Mouse (Mus musculus): ENCODE data around the gene Wars. TPM values are rescaled to one million over a fixed set of nuclear protein-coding genes. Genes with fewer than 3 reads are reported as not detected.

The Wars gene
- polyA plus RNA-seq, 2 experiments = 19.4 to 27.8 TPM

- no peaks in the 10 kb centered on the region for H3K36me3 ChIP-seq (replicated peaks; ENCODE audit: control insufficient read depth, insufficient read depth, low read depth)
- H3K27ac ChIP-seq = no peak overlapping the region
- no peaks in the 10 kb centered on the region; a peak in 1 of 4 replicates for H3K4me1 ChIP-seq (replicated peaks; ENCODE audit: control insufficient read depth in 2 of 2, insufficient read depth in 2 of 2, low read length in 1 of 2)
- ATAC-seq (ENCODE audit: insufficient read depth) (no peak), DNase-seq (ENCODE audit: low read depth in 3 of 3, low spot score in 3 of 3) (no peak)
- H3K27me3 ChIP-seq (ENCODE audit: control insufficient read depth, insufficient read depth, low read length) = no peaks in the 10 kb centered on the region
- no peak overlapping the region for H3K4me2 ChIP-seq (ENCODE audit: low read depth)
- TF ChIP-seq EP300 (IDR thresholded peaks at IDR 0.05; ENCODE audit: low read depth) (no peak), CTCF (IDR thresholded peaks at IDR 0.05; ENCODE audit: low read depth) (no peak)
- H3K9ac ChIP-seq (replicated peaks) = no peak overlapping the region
- 72% methylated on average over 9 of the region's 9 CpGs for WGBS (ENCODE audit: insufficient replicate concordance)
- H3K4me3 ChIP-seq (ENCODE audit: insufficient read depth in 1 of 2, low read depth in 2 of 2, low read length in 2 of 2) = no peak overlapping the region
- H3K9me3 ChIP-seq (ENCODE audit: control insufficient read depth, low read length) = no peaks in the 10 kb centered on the region
Measured at GRCm38 (mm10) chr12:108917509-108917908, 23.5 kb upstream of the Wars start.

- no peaks in the 10 kb centered on the region; a peak in 1 of 4 replicates for H3K4me1 ChIP-seq (replicated peaks; ENCODE audit: control insufficient read depth in 2 of 2, insufficient read depth in 2 of 2, low read length in 1 of 2)
- H3K27me3 ChIP-seq (ENCODE audit: control insufficient read depth, insufficient read depth, low read length) = no peaks in the 10 kb centered on the region
- H3K9ac ChIP-seq (replicated peaks) = no peak overlapping the region
- no peak for ATAC-seq (ENCODE audit: insufficient read depth)
- H3K4me2 ChIP-seq (ENCODE audit: low read depth) = no peak overlapping the region
- H3K9me3 ChIP-seq (ENCODE audit: control insufficient read depth, low read length) = no peaks in the 10 kb centered on the region
- no peak overlapping the region for H3K4me3 ChIP-seq (ENCODE audit: insufficient read depth in 1 of 2, low read depth in 2 of 2, low read length in 2 of 2)
- TF ChIP-seq EP300 (IDR thresholded peaks at IDR 0.05; ENCODE audit: low read depth) (no peak), CTCF (IDR thresholded peaks at IDR 0.05; ENCODE audit: low read depth) (no peak)
- no peaks in the 10 kb centered on the region for H3K36me3 ChIP-seq (replicated peaks; ENCODE audit: control insufficient read depth, insufficient read depth, low read depth)
- 72% methylated on average over 7 of the region's 7 CpGs for WGBS (ENCODE audit: insufficient replicate concordance)
- no peak overlapping the region for H3K27ac ChIP-seq
- no peak for DNase-seq (ENCODE audit: low read depth in 3 of 3, low spot score in 3 of 3)
Measured at GRCm38 (mm10) chr12:108916447-108917042, 22.6 kb upstream of the Wars start.

GRCm38 (mm10) chr12:108915893-108916292, 21.9 kb upstream of the Wars start:
- 58% methylated on average over 6 of the region's 6 CpGs for WGBS (ENCODE audit: insufficient replicate concordance)
- Histone ChIP-seq H3K4me1 (replicated peaks; ENCODE audit: control insufficient read depth in 2 of 2, insufficient read depth in 2 of 2, low read length in 1 of 2) (no peaks in the 10 kb centered on the region; a peak in 1 of 4 replicates), H3K4me3 (ENCODE audit: insufficient read depth in 1 of 2, low read depth in 2 of 2, low read length in 2 of 2) (no peak overlapping the region), H3K9ac (replicated peaks) (no peak overlapping the region), H3K9me3 (ENCODE audit: control insufficient read depth, low read length) (no peaks in the 10 kb centered on the region), H3K27me3 (ENCODE audit: control insufficient read depth, insufficient read depth, low read length) (no peaks in the 10 kb centered on the region), H3K4me2 (ENCODE audit: low read depth) (no peak overlapping the region), H3K27ac (no peak overlapping the region), H3K36me3 (replicated peaks; ENCODE audit: control insufficient read depth, insufficient read depth, low read depth) (no peaks in the 10 kb centered on the region)
- TF ChIP-seq EP300 (IDR thresholded peaks at IDR 0.05; ENCODE audit: low read depth) (no peak), CTCF (IDR thresholded peaks at IDR 0.05; ENCODE audit: low read depth) (no peak)
- no peak for ATAC-seq (ENCODE audit: insufficient read depth)
- no peak for DNase-seq (ENCODE audit: low read depth in 3 of 3, low spot score in 3 of 3)

- DNase-seq (ENCODE audit: low read depth in 3 of 3, low spot score in 3 of 3) (no peak), ATAC-seq (ENCODE audit: insufficient read depth) (no peak)
- WGBS (ENCODE audit: insufficient replicate concordance) = 51% methylated on average over 12 of the region's 12 CpGs
- H3K9me3 ChIP-seq (ENCODE audit: control insufficient read depth, low read length) = no peaks in the 10 kb centered on the region
- no peak overlapping the region for H3K27ac ChIP-seq
- no peaks in the 10 kb centered on the region; a peak in 1 of 4 replicates for H3K4me1 ChIP-seq (replicated peaks; ENCODE audit: control insufficient read depth in 2 of 2, insufficient read depth in 2 of 2, low read length in 1 of 2)
- no peak for TF ChIP-seq EP300 (IDR thresholded peaks at IDR 0.05; ENCODE audit: low read depth)
- TF ChIP-seq CTCF (IDR thresholded peaks at IDR 0.05; ENCODE audit: low read depth) = no peak
- H3K4me2 ChIP-seq (ENCODE audit: low read depth) = no peak overlapping the region
- no peaks in the 10 kb centered on the region for H3K36me3 ChIP-seq (replicated peaks; ENCODE audit: control insufficient read depth, insufficient read depth, low read depth)
- H3K9ac ChIP-seq (replicated peaks) = no peak overlapping the region
- no peaks in the 10 kb centered on the region for H3K27me3 ChIP-seq (ENCODE audit: control insufficient read depth, insufficient read depth, low read length)
- no peak overlapping the region for H3K4me3 ChIP-seq (ENCODE audit: insufficient read depth in 1 of 2, low read depth in 2 of 2, low read length in 2 of 2)
Measured at GRCm38 (mm10) chr12:108914709-108915340, 20.9 kb upstream of the Wars start.

- no peak overlapping the region for H3K4me2 ChIP-seq (ENCODE audit: low read depth)
- H3K4me3 ChIP-seq (ENCODE audit: insufficient read depth in 1 of 2, low read depth in 2 of 2, low read length in 2 of 2) = no peak overlapping the region
- H3K36me3 ChIP-seq (replicated peaks; ENCODE audit: control insufficient read depth, insufficient read depth, low read depth) = no peaks in the 10 kb centered on the region
- no peaks in the 10 kb centered on the region for H3K27me3 ChIP-seq (ENCODE audit: control insufficient read depth, insufficient read depth, low read length)
- no peaks in the 10 kb centered on the region for H3K9me3 ChIP-seq (ENCODE audit: control insufficient read depth, low read length)
- 62% methylated on average over 3 of the region's 3 CpGs for WGBS (ENCODE audit: insufficient replicate concordance)
- H3K4me1 ChIP-seq (replicated peaks; ENCODE audit: control insufficient read depth in 2 of 2, insufficient read depth in 2 of 2, low read length in 1 of 2) = no peaks in the 10 kb centered on the region; a peak in 1 of 4 replicates
- H3K9ac ChIP-seq (replicated peaks) = no peak overlapping the region
- TF ChIP-seq EP300 (IDR thresholded peaks at IDR 0.05; ENCODE audit: low read depth) = no peak
- no peak for TF ChIP-seq CTCF (IDR thresholded peaks at IDR 0.05; ENCODE audit: low read depth)
- ATAC-seq (ENCODE audit: insufficient read depth) = no peak
- H3K27ac ChIP-seq = no peak overlapping the region
- no peak for DNase-seq (ENCODE audit: low read depth in 3 of 3, low spot score in 3 of 3)
Measured at GRCm38 (mm10) chr12:108914198-108914597, 20.2 kb upstream of the Wars start.

Measured in liver, embryonic 14.5 days (tissue).